Mouse (Mus musculus) heart, postnatal 0 days (tissue): Measurements from ENCODE around the gene Ly6g6d. TPM values are rescaled to one million over a fixed set of nuclear protein-coding genes. Genes with fewer than 3 reads are reported as not detected.

Experiments used
- ATAC-seq: fragments of 200-750 bp; cut with Nextera tagmentation; 2 replicates; pipeline ENCODE4 v1.8.0; 2017; ENCODE audit warnings: low read depth, moderate number of reproducible peaks, moderate library complexity; ENCODE audit not compliant: insufficient read depth
- DNase-seq: peaks from one replicate; pipeline ENCODE4 v3.0.0-alpha.2; 2016; ENCODE audit warnings: low spot score
- H3K27ac ChIP-seq: fragments of 300-500 bp; sonication (generic); 2 replicates; pipeline ENCODE4 v1.5.1; 2014; ENCODE audit warnings: low read depth, mild to moderate bottlenecking
- H3K27me3 ChIP-seq: fragments of 300-500 bp; sonication (generic); 2 replicates; pipeline ENCODE4 v1.6.1; 2014; ENCODE audit warnings: low read length, mixed read lengths; ENCODE audit not compliant: control insufficient read depth, insufficient read depth
- H3K36me3 ChIP-seq: fragments of 300-500 bp; sonication (generic); replicated peaks from 2 replicates; pipeline ENCODE4 v1.6.1; 2014; ENCODE audit warnings: low read length, mixed read lengths; ENCODE audit not compliant: control insufficient read depth, insufficient read depth
- H3K4me1 ChIP-seq: fragments of 300-500 bp; sonication (generic); 2 replicates; pipeline ENCODE4 v1.6.1; 2014; ENCODE audit warnings: antibody characterized with exemption; ENCODE audit not compliant: control insufficient read depth, insufficient read depth
- H3K4me2 ChIP-seq: fragments of 300-500 bp; sonication (generic); 2 replicates; pipeline ENCODE4 v1.6.1; 2014; ENCODE audit warnings: low read depth, mild to moderate bottlenecking, low read length, moderate library complexity
- H3K4me3 ChIP-seq: fragments of 300-500 bp; sonication (generic); 2 replicates; pipeline ENCODE4 v1.5.1; 2014; ENCODE audit warnings: low read depth, low read length
- H3K9ac ChIP-seq: fragments of 300-500 bp; sonication (generic); replicated peaks from 2 replicates; pipeline ENCODE4 v1.6.1; 2014; ENCODE audit warnings: low read depth, low read length, mixed read lengths
- H3K9me3 ChIP-seq: fragments of 300-500 bp; sonication (generic); replicated peaks from 2 replicates; pipeline ENCODE4 v1.6.1; 2016; ENCODE audit warnings: low read length; ENCODE audit not compliant: control insufficient read depth
- CTCF ChIP-seq: IDR thresholded peaks from 2 replicates; pipeline ENCODE4 v1.5.1; 2016; ENCODE audit warnings: antibody characterized with exemption, control low read depth, low read depth
- EP300 ChIP-seq: IDR thresholded peaks from 2 replicates; pipeline ENCODE4 v1.6.1; 2016; ENCODE audit warnings: antibody characterized with exemption, low read depth
- WGBS: fragments of 180-500 bp; shearing (Covaris S2); extraction: QIAGEN DNeasy Blood & Tissue Kit; methylation state at CpG from one replicate; pipeline ENCODE4 v1.1.7; 2014; 5-methylcytosine and 5-hydroxymethylcytosine counted together
- polyA plus RNA-seq: library from polyadenylated mRNA; unstranded; fragments of >200 nt; fragmentation: Nextera tagmentation; extraction: Ambion mirVana; gene quantifications from 2 replicates; pipeline ENCODE4 v1.2.1, GENCODE M21; 2015
- total RNA-seq: library from RNA; depleted of rRNA; stranded (reverse); fragments of >200 nt; gene quantifications from 2 replicates; pipeline ENCODE4 v1.2.3, GENCODE M21; 2014; ENCODE audit warnings: low replicate concordance

Ly6g6d gene
- total and polyA plus RNA-seq, 2 experiments from 2014 or later = 3.3 to 3.8 TPM

DNA sequence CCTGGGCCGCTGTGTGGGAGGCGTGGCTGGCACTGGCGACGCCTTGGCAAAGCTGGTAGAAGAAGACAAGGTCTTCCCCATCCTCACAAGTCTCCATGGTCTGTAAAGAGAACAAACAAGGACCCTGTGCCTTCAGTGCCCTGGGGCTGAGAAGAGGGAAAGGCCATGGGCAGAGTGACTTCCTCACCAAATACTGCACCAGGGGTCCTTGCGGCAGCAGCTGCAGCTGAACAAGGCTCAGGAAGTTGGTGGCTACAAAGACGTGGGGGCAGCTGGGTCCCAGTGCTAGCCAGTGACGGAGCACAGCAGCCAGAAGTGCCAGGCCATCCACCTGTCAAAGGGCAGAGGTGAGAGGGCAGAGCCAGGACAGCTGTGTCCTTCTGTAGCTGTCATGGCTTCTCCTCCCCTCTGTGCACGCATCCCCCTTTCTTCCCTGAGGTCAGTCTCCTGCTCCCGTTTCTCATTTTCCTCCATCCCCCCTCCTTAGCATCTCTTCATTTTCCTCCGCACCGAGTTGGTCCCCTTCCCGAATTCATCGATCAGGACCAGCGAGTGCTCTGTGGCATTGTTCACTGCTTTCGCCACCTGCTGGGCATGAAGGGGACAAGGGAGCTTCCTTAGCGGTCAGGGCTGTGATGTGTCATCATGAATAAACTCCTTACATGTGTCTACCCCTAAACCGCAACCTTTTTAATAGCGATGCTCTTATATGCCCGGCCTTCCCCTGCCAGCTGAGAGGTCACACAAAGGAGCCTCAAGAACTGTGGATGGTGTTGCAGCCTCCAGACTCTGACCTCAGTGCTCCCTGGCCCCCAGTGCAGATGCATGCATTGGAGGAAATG lies 48.0 kb downstream of the Ly6g6d start:
- Histone ChIP-seq H3K27ac (no peak overlapping the region), H3K36me3 (no peaks in the 10 kb centered on the region), H3K9me3 (no peaks in the 10 kb centered on the region), H3K27me3 (0 out of 2 replicates have a peak, but pooled peaks cover 3% of the 10 kb centered on the region), H3K4me1 (no peaks in the 10 kb centered on the region), H3K4me2 (peak overlapping the region; percentile 14; the same call in 1 of the 2 replicates), H3K9ac (no peak overlapping the region), H3K4me3 (no peak overlapping the region)
- TF ChIP-seq CTCF = peak; percentile 56
- no peak for TF ChIP-seq EP300
- ATAC-seq (no peak), DNase-seq (no peak)
- 44% methylated on average over 19 of the region's 19 CpGs for WGBS

DNA sequence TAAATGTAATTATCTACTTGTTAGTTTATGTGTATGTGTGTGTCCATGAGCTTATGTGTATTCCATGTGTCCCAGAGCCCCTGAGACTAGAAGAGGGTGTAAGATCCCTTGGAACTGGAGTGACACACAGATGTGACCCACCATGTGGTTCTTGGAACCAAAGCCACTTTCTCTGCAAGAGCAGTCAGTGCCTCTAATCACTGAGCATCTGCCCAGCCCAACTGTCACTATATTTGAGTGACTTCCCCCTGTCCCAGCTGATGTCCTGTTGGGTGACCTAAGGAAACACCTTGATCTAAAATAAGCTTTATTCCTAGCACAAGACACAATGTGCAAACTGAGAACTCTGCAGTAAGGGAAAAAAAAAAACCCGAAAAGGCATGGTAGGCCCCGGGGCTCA lies 49.5 kb downstream of the Ly6g6d start:
- Histone ChIP-seq H3K4me2 (no peak overlapping the region), H3K9me3 (no peaks in the 10 kb centered on the region), H3K9ac (no peak overlapping the region), H3K4me3 (no peak overlapping the region), H3K27me3 (0 out of 2 replicates have a peak, but pooled peaks cover 3% of the 10 kb centered on the region), H3K27ac (no peak overlapping the region), H3K4me1 (no peaks in the 10 kb centered on the region), H3K36me3 (no peaks in the 10 kb centered on the region)
- ATAC-seq (no peak), DNase-seq (no peak)
- TF ChIP-seq CTCF (no peak), EP300 (no peak)
- WGBS = 62% methylated on average over 2 of the region's 2 CpGs

DNA sequence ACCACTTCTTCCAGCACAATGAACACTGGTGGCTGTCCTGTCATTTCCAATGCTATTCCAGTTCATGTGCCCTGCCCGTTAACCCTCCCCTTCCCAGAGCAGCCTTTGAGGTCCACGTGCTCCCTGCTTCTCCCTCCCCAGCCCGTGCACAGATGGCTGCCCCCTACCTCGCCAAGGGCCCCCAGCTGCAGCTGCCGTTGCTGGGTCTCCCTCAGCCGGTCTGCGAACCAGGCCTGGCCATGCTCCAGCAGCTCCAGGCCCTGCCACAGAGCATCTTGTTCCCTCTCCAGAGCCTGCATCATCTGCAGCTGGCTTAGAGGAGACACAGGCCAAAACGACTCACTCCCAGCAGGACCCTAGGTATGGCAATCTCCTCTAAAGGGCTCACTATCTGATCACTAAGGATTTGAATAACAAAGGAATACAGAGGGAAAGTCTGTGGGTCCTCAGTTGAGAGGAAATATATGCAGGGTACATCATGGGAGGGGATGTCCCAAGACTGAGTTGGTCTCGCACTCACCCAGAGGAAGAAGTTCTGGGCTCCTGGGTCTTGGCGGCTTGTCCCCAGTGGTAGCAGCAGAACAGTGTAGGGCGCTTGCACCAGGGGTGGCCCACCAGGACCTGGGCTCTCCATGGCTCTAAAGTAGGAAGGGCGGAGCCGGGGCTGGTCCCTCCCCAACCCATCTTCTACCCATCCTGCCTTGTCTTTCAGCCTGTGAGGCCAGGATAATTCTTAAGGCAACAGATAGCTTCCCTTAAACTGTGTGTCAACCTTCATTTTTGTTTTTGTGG lies 50.4 kb downstream of the Ly6g6d start, which contains the start of gene Sapcd1:
Gene Sapcd1 (minus strand): TSS at position 740 of the 792 bp plus-strand sequence.
- H3K27me3 ChIP-seq = 0 out of 2 replicates have a peak, but pooled peaks cover 3% of the 10 kb centered on the region
- H3K4me3 ChIP-seq = no peak within 1 kb of the TSS
- ATAC-seq = no peak; the same call in 1 of the 2 replicates
- H3K4me2 ChIP-seq = no peak within 1 kb of the TSS
- H3K9ac ChIP-seq = no peak within 1 kb of the TSS
- no peaks in the 10 kb centered on the region for H3K4me1 ChIP-seq
- TF ChIP-seq EP300 (no peak), CTCF (no peak)
- no peaks in the 10 kb centered on the region for H3K9me3 ChIP-seq
- 42% methylated on average over 13 of the region's 13 CpGs for WGBS
- DNase-seq = no peak
- no peak within 1 kb of the TSS for H3K27ac ChIP-seq
- H3K36me3 ChIP-seq = no peaks in the 10 kb centered on the region

DNA sequence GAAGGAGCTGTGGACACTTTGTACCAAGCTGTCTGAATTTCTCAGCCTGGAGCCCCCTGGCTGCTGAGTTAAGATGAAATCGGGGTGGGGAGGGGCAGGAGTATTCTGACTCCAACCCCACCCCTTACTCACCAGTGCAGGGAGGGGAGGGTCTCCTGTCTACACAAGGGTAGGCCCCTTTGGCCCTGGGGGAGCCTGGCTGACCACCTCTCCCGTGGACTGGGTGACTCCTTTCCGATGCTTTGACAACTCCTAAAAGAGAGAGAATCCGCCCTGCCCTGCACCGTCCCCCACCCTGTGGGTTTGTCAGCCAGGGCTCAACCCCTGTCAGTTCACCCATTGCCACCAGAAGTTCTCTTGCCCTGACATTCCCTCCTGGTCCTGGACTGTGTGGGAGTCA lies 51.7 kb downstream of the Ly6g6d start:
- H3K4me1 ChIP-seq = no peaks in the 10 kb centered on the region; the same call in 1 of the 2 replicates
- H3K27ac ChIP-seq = no peak overlapping the region
- no peak for DNase-seq
- no peak overlapping the region for H3K4me3 ChIP-seq
- H3K36me3 ChIP-seq = no peaks in the 10 kb centered on the region
- H3K27me3 ChIP-seq = 0 out of 2 replicates have a peak, but pooled peaks cover 3% of the 10 kb centered on the region
- no peak for ATAC-seq
- TF ChIP-seq EP300 = no peak
- no peak for TF ChIP-seq CTCF
- 81% methylated on average over 5 of the region's 5 CpGs for WGBS
- no peak overlapping the region for H3K4me2 ChIP-seq
- H3K9me3 ChIP-seq = no peaks in the 10 kb centered on the region
- no peak overlapping the region for H3K9ac ChIP-seq

DNA sequence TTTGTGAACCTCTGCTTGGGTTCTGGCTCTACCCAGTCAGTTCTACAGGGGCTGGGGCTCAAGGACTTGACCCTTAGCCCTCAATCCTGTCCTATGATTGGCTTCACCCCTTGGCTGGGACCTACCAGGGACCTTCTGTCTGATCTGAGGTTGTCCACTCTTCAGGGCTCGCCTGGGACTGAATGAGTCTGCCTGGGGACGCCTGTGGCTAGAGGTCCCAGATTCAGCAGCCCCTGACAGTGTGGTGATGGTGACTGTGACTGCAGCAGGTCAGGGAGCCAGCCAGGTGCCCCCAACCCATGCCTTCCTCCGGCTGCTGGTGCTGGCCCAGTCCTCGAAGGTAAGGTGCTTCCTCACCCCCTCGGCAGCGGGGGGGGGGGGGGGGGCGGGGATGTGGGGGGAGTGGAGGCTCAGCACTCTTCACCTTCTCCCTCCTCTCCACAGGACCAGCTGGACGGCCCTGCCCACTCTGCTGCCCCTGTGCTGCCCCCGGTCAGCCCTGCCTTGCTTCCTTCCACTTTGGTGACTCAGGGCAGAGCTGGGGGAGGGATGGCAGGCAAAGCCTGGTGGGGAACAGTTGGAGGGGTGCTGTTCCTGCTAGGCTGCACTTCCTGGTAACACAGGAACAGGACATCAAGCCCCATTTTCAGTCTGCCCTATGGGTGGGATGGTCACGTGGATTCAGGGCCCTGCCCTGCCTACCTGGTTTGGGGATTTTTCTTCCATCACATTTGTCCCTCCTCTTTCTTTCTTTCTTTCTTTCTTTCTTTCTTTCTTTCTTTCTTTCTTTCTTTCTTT lies 53.0 kb downstream of the Ly6g6d start:
- no peak overlapping the region for H3K9ac ChIP-seq
- 0 out of 2 replicates have a peak, but pooled peaks cover 3% of the 10 kb centered on the region for H3K27me3 ChIP-seq
- H3K9me3 ChIP-seq = no peaks in the 10 kb centered on the region
- H3K36me3 ChIP-seq = no peaks in the 10 kb centered on the region
- H3K4me2 ChIP-seq = no peak overlapping the region
- H3K4me3 ChIP-seq = no peak overlapping the region
- 57% methylated on average over 7 of the region's 10 CpGs for WGBS
- H3K27ac ChIP-seq = no peak overlapping the region
- ATAC-seq (no peak), DNase-seq (no peak)
- TF ChIP-seq EP300 (no peak), CTCF (no peak)
- H3K4me1 ChIP-seq = no peaks in the 10 kb centered on the region; the same call in 1 of the 2 replicates
